Mouse (Mus musculus): ENCODE data around the gene Kcnmb3.

The Kcnmb3 gene

GRCm38 (mm10) chr3:32495088-32495770 lies 3.2 kb upstream of the Kcnmb3 start:
- no peak for DNase-seq (ENCODE audit: low spot score)

GRCm38 (mm10) chr3:32494387-32495087 lies 2.5 kb upstream of the Kcnmb3 start:
- DNase-seq (ENCODE audit: low spot score) = no peak

- DNase-seq (ENCODE audit: low spot score) = no peak
Measured at GRCm38 (mm10) chr3:32490928-32491315, 1.1 kb downstream of the Kcnmb3 start.

- DNase-seq (ENCODE audit: low spot score) = no peak
Measured at GRCm38 (mm10) chr3:32490076-32490927, 1.7 kb downstream of the Kcnmb3 start.

GRCm38 (mm10) chr3:32488172-32488571 lies 3.9 kb downstream of the Kcnmb3 start:
- DNase-seq (ENCODE audit: low spot score) = no peak

- no peak for DNase-seq (ENCODE audit: low spot score)
Measured at GRCm38 (mm10) chr3:32486543-32486942, 5.5 kb downstream of the Kcnmb3 start.

- DNase-seq (ENCODE audit: low spot score) = no peak
Measured at GRCm38 (mm10) chr3:32483035-32483434, 9.0 kb downstream of the Kcnmb3 start.

GRCm38 (mm10) chr3:32479961-32480360 lies 12.1 kb downstream of the Kcnmb3 start:
- DNase-seq (ENCODE audit: low spot score) = no peak

- DNase-seq (ENCODE audit: low spot score) = no peak
Measured at GRCm38 (mm10) chr3:32473184-32473583, 18.8 kb downstream of the Kcnmb3 start.

GRCm38 (mm10) chr3:32472191-32472900 lies 19.7 kb downstream of the Kcnmb3 start:
- no peak for DNase-seq (ENCODE audit: low spot score)

GRCm38 (mm10) chr3:32471098-32471497 lies 20.9 kb downstream of the Kcnmb3 start:
- no peak for DNase-seq (ENCODE audit: low spot score)

- DNase-seq (ENCODE audit: low spot score) = no peak
Measured at GRCm38 (mm10) chr3:32470449-32470848, 21.6 kb downstream of the Kcnmb3 start.

- DNase-seq (ENCODE audit: low spot score) = no peak
Measured at GRCm38 (mm10) chr3:32468411-32468810, 23.6 kb downstream of the Kcnmb3 start.

GRCm38 (mm10) chr3:32467321-32467720 lies 24.7 kb downstream of the Kcnmb3 start:
- no peak for DNase-seq (ENCODE audit: low spot score)

- no peak for DNase-seq (ENCODE audit: low spot score)
Measured at GRCm38 (mm10) chr3:32459777-32460176, 32.3 kb downstream of the Kcnmb3 start.

GRCm38 (mm10) chr3:32454329-32455021 lies 37.6 kb downstream of the Kcnmb3 start:
- DNase-seq (ENCODE audit: low spot score) = no peak

GRCm38 (mm10) chr3:32441710-32442109 lies 50.3 kb downstream of the Kcnmb3 start:
- no peak for DNase-seq (ENCODE audit: low spot score)

GRCm38 (mm10) chr3:32438716-32439115 lies 53.3 kb downstream of the Kcnmb3 start:
- no peak for DNase-seq (ENCODE audit: low spot score)

- DNase-seq (ENCODE audit: low spot score) = no peak
Measured at GRCm38 (mm10) chr3:32437820-32438219, 54.2 kb downstream of the Kcnmb3 start.

- DNase-seq (ENCODE audit: low spot score) = no peak
Measured at GRCm38 (mm10) chr3:32437297-32437696, 54.7 kb downstream of the Kcnmb3 start.

- DNase-seq (ENCODE audit: low spot score) = no peak
Measured at GRCm38 (mm10) chr3:32436101-32436500, 55.9 kb downstream of the Kcnmb3 start.
